Mouse (Mus musculus) kidney, adult 2 months (tissue): Measurements from ENCODE around the gene Bax. TPM values are rescaled to one million over a fixed set of nuclear protein-coding genes. Genes with fewer than 3 reads are reported as not detected.
"Not testable (repeated sequence)": the region's sequence is repeated elsewhere in the genome, so short reads cannot be mapped to it uniquely, and the experiment has no call there.

Source experiments
- DNase-seq: peaks from one replicate; pipeline ENCODE4 v3.0.0; 2021
- H3K27ac ChIP-seq: fragments of 200-500 bp; 2 replicates; pipeline ENCODE4 v1.5.1; 2012; ENCODE audit warnings: low read depth, low read length, control low read depth, inconsistent platforms; ENCODE audit not compliant: insufficient read depth
- H3K27me3 ChIP-seq: fragments of 200-500 bp; replicated peaks from 2 replicates; pipeline ENCODE4 v1.6.1; 2012; ENCODE audit warnings: mild to moderate bottlenecking, moderate library complexity, low read length, inconsistent platforms; ENCODE audit not compliant: control insufficient read depth, insufficient read depth
- H3K36me3 ChIP-seq: fragments of 200-500 bp; 2 replicates; pipeline ENCODE4 v1.6.1; 2012; ENCODE audit warnings: mild to moderate bottlenecking, moderate library complexity, low read length, inconsistent platforms; ENCODE audit not compliant: control insufficient read depth, insufficient read depth
- H3K4me1 ChIP-seq: fragments of 200-500 bp; 2 replicates; pipeline ENCODE4 v1.6.1; 2011; ENCODE audit warnings: low read length; ENCODE audit not compliant: control insufficient read depth, insufficient read depth
- H3K4me3 ChIP-seq: fragments of 200-500 bp; 2 replicates; pipeline ENCODE4 v1.5.1; 2011; ENCODE audit warnings: mild to moderate bottlenecking, low read depth, low read length, control low read depth; ENCODE audit not compliant: insufficient read depth
- CTCF ChIP-seq: fragments of 200-500 bp; conservative IDR thresholded peaks from 2 replicates; pipeline ENCODE4 v1.5.1; 2011; ENCODE audit warnings: low read depth, mild to moderate bottlenecking, control low read depth, low read length, moderate library complexity, mixed read lengths; ENCODE audit not compliant: insufficient read depth, insufficient read length
- POLR2A ChIP-seq: fragments of 200-500 bp; IDR thresholded peaks from one replicate; pipeline ENCODE4 v1.6.1; 2011; ENCODE audit warnings: low read depth, low read length, control low read depth
- WGBS: fragments of 180-500 bp; shearing (Covaris S2); methylation state at CpG from one replicate; pipeline ENCODE4 v1.1.7; 2018; 5-methylcytosine and 5-hydroxymethylcytosine counted together
- polyA plus RNA-seq: library from polyadenylated mRNA; depleted of rRNA; stranded (reverse); fragments of >200 nt; gene quantifications from 2 replicates; pipeline ENCODE4 v1.2.3, GENCODE M21; 2012

Bax gene
- polyA plus RNA-seq, 1 experiment, result 104 TPM

- WGBS, result 46% methylated on average over 15 of the region's 15 CpGs
- Histone ChIP-seq H3K4me3 (no peak within 1 kb of the TSS), H3K27ac (no peak within 1 kb of the TSS), H3K4me1 (no peaks in the 10 kb centered on the region; the same call in 1 of the 2 replicates), H3K36me3 (no peaks in the 10 kb centered on the region), H3K27me3 (no peaks in the 10 kb centered on the region)
- TF ChIP-seq CTCF (no peak), POLR2A (no peak)
- DNase-seq, result peak; percentile 85
These were observed 14.8 kb upstream of the Bax start, which contains the start of gene Tulp2 for GRCm38 (mm10) chr7:45481374-45481927. TSS of gene Tulp2 (plus strand) at chr7:45481877.

GRCm38 (mm10) chr7:45480310-45480709 lies 13.6 kb upstream of the Bax start:
- H3K4me3 ChIP-seq, H3K4me1 ChIP-seq, H3K27me3 ChIP-seq, H3K36me3 ChIP-seq, H3K27ac ChIP-seq: not testable (repeated sequence)
- 59% methylated on average over 4 of the region's 4 CpGs for WGBS
- DNase-seq, result peak; percentile 23

GRCm38 (mm10) chr7:45478774-45479173 lies 12.1 kb upstream of the Bax start:
- DNase-seq, result no peak
- TF ChIP-seq POLR2A (no peak), CTCF (no peak)
- Histone ChIP-seq H3K36me3 (no peaks in the 10 kb centered on the region), H3K4me3 (no peak overlapping the region), H3K4me1 (no peaks in the 10 kb centered on the region; the same call in 1 of the 2 replicates), H3K27me3 (no peaks in the 10 kb centered on the region), H3K27ac (no peak overlapping the region)
- 96% methylated on average over 7 of the region's 7 CpGs for WGBS

GRCm38 (mm10) chr7:45477003-45477402 lies 10.3 kb upstream of the Bax start:
- no peak overlapping the region for H3K4me3 ChIP-seq
- no peaks in the 10 kb centered on the region for H3K36me3 ChIP-seq
- H3K27me3 ChIP-seq, result no peaks in the 10 kb centered on the region
- no peak for TF ChIP-seq POLR2A
- TF ChIP-seq CTCF, result peak; percentile 73
- 2% methylated on average over 3 of the region's 3 CpGs for WGBS
- H3K4me1 ChIP-seq, result no peaks in the 10 kb centered on the region; the same call in 1 of the 2 replicates
- no peak overlapping the region for H3K27ac ChIP-seq
- peak; percentile 78 for DNase-seq

- no peaks in the 10 kb centered on the region; the same call in 1 of the 2 replicates for H3K4me1 ChIP-seq
- no peak overlapping the region for H3K27ac ChIP-seq
- DNase-seq, result no peak
- WGBS, result 31% methylated on average over 1 of the region's 1 CpGs
- no peaks in the 10 kb centered on the region for H3K36me3 ChIP-seq
- no peak for TF ChIP-seq POLR2A
- no peak for TF ChIP-seq CTCF
- no peak overlapping the region for H3K4me3 ChIP-seq
- no peaks in the 10 kb centered on the region for H3K27me3 ChIP-seq
These were observed 9.8 kb upstream of the Bax start for GRCm38 (mm10) chr7:45476453-45476852.

- H3K4me1 ChIP-seq, result no peaks in the 10 kb centered on the region; the same call in 1 of the 2 replicates
- no peaks in the 10 kb centered on the region for H3K27me3 ChIP-seq
- 58% methylated on average over 16 of the region's 16 CpGs for WGBS
- H3K36me3 ChIP-seq, result no peaks in the 10 kb centered on the region
- TF ChIP-seq POLR2A, result no peak
- no peak for TF ChIP-seq CTCF
- peak overlapping the region; percentile 7; the same call in 1 of the 2 replicates for H3K27ac ChIP-seq
- DNase-seq, result peak; percentile 77
- H3K4me3 ChIP-seq, result peak overlapping the region; percentile 29; the same call in 1 of the 2 replicates
These were observed 8.7 kb upstream of the Bax start for GRCm38 (mm10) chr7:45475291-45475969.

- 6% methylated on average over 3 of the region's 3 CpGs for WGBS
- H3K27ac ChIP-seq, result no peak overlapping the region
- peaks cover 2% of the 10 kb centered on the region for H3K4me1 ChIP-seq
- no peaks in the 10 kb centered on the region for H3K27me3 ChIP-seq
- H3K36me3 ChIP-seq, result no peaks in the 10 kb centered on the region
- DNase-seq, result peak; percentile 82
- peak; percentile 31; the same call in 1 of the 2 replicates for TF ChIP-seq CTCF
- TF ChIP-seq POLR2A, result no peak
- H3K4me3 ChIP-seq, result no peak overlapping the region
These were observed 4.2 kb upstream of the Bax start for GRCm38 (mm10) chr7:45470869-45471268.
